Mouse (Mus musculus): ENCODE measurements around the gene Doc2g. TPM values are rescaled to one million over a fixed set of nuclear protein-coding genes. Genes with fewer than 3 reads are reported as not detected.

Gene Doc2g
- polyA plus RNA-seq, 1 experiment = 1.1 TPM

DNA sequence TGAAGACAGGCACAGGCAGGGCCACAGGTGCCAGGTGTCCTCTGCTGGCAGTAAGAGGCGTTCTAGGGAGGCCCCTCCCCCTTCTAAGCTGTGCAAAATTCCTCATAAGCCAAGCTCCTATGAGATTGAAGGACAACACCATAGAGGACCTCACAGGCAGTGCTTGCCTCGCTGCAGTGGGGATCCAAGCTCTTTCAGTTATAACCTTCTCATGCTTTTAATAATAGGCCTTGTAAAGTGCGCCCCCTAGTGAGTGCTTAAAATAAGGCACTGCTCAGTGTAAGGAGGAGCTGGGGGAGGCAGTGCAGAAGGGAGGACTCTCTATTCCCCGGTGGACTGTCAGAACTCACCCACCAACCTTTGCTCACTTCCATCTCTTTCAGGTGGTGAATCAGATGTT is 22.8 kb upstream of the Doc2g start:
- Histone ChIP-seq H3K4me3 (ENCODE audit: insufficient read depth, low read depth, low read length) (no peak overlapping the region), H3K4me1 (ENCODE audit: control insufficient read depth, insufficient read depth, insufficient read length, low read length) (peaks cover 4% of the 10 kb centered on the region; the same call in 1 of the 2 replicates), H3K27ac (replicated peaks; ENCODE audit: low read depth, low read length) (no peak overlapping the region)

DNA sequence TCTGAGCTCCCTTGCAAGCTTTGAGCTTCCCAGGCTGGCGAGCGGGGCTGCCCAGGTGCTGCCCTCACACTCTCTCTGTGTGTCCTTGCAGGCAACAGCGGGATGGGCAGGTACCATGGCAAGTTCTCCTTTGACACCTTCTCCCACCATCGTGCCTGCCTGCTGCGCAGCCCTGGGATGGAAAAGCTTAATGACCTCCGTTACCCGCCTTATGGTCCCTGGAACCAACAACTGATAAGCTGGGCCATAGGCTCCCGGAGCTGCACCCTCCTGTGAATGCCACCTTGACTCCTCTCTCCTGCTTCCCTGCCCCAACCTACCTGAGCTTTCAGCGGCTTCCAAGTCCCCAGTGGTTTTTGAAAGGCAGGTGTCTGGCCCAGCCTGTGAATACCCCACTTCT is 22.2 kb upstream of the Doc2g start:
- Histone ChIP-seq H3K4me3 (ENCODE audit: insufficient read depth, low read depth, low read length) (no peak overlapping the region), H3K27ac (replicated peaks; ENCODE audit: low read depth, low read length) (no peak overlapping the region), H3K4me1 (ENCODE audit: control insufficient read depth, insufficient read depth, insufficient read length, low read length) (peaks cover 10% of the 10 kb centered on the region; the same call in 1 of the 2 replicates)

DNA sequence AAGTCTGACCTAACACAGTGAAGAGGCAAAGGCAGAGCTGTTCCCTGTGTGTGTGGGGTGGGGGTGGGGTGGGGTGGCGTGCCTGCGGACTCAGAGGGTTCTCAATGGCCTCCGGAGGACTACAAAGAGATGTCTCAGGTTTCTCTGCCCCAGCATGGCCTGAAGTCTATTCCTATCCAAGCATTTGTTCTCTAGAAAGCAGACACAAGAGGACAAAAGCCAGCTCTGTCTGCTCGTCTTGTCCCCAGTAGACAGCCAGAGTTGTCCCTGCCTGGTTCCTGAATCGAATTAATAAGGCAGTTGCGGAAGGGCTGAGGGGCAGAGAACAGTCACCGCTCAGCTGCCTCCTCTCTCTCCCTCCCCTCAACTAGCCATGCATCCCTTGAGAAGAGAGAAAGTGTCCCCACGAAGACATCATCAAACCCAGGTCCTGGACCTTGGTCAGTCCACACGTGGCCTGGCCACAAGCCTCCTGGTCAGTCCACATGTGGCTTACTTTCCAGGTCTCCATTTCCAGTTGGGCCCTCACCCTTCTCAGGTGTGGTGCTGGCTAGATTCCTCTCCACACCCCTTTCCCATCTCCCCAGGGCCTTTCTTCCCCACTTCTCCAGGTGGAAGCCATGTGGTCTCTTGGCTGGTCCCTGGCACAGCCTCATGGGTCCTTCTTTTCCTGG is 19.4 kb upstream of the Doc2g start:
- no peak overlapping the region for H3K27ac ChIP-seq (replicated peaks; ENCODE audit: low read depth, low read length)
- peaks cover 20% of the 10 kb centered on the region for H3K4me1 ChIP-seq (ENCODE audit: control insufficient read depth, insufficient read depth, insufficient read length, low read length)

DNA sequence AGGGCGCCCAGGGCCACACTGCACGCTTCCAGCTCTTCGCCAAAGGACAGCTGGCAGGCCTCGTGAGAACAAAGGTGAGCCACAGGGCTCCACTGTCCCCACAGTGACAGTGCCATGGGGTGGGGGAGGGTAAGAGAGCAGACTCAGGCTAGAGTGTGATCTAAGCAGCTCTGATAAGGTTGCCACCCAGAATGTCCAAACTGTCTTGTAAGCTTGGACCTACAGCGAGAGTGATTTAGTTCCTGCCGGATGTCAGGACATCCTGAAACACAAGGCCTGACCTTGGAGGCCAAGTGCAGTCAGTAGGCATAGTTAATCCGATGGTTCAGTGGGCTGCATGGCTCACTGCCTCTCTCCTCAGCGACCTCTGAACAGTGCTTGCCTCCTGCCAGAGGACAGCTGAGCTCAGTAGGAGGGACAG is 17.8 kb upstream of the Doc2g start:
- Histone ChIP-seq H3K27ac (replicated peaks; ENCODE audit: low read depth, low read length) (peak overlapping the region; percentile 32), H3K4me3 (ENCODE audit: insufficient read depth, low read depth, low read length) (no peak overlapping the region), H3K4me1 (ENCODE audit: control insufficient read depth, insufficient read depth, insufficient read length, low read length) (peaks cover 20% of the 10 kb centered on the region)

More for the DNA sequence above, 19.4 kb upstream of the Doc2g start:
- H3K4me3 ChIP-seq (ENCODE audit: insufficient read depth, low read depth, low read length) = no peak overlapping the region

DNA sequence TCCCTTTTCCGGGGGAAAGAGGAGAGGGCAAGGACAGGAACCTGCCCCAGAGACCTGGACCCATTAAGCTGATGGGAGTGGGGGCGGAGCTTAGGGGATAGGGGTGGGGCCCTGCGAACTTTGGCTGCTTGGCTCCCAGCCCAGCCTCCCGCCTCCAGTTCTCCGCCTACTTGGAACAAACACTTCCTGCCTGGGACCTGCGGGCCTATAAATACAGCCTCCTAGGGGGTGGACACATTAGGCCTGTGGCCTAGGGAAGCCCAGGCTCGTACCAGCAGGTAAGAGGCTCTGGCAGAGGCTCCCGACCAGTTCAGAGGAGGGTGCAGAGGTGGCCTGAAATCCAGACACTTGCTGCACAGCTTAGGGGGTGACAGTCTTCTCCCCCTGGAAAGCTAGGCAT is 16.8 kb upstream of the Doc2g start, which contains the start of gene Acy3:
Gene Acy3 (plus strand): TSS at position 237 of the 400 bp plus-strand sequence.
- peak within 1 kb of the TSS; percentile 45 for H3K4me3 ChIP-seq (ENCODE audit: insufficient read depth, low read depth, low read length)
- peaks cover 20% of the 10 kb centered on the region for H3K4me1 ChIP-seq (ENCODE audit: control insufficient read depth, insufficient read depth, insufficient read length, low read length)
- peak within 1 kb of the TSS; percentile 83 for H3K27ac ChIP-seq (replicated peaks; ENCODE audit: low read depth, low read length)

DNA sequence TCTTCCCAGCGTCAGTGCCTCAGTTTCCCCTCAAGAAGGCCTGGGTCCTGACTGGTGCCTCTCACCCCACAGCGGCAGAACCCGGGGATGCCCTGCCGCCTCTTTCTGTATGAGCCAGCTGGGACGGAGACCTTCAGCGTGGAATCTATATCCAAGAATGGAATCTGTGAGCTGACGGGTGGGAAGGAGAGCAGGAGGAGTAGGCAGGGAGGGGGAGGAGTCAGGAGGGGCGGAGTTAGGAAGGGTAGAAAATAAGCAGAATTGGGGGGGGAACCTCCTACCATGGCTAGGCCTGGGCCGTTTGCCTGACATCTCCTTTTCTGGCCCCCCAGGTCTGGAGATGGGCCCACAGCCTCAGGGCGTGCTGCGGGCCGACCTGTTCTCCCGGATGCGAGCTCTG is 15.0 kb upstream of the Doc2g start:
- Histone ChIP-seq H3K4me1 (ENCODE audit: control insufficient read depth, insufficient read depth, insufficient read length, low read length) (peaks cover 20% of the 10 kb centered on the region), H3K27ac (replicated peaks; ENCODE audit: low read depth, low read length) (no peak overlapping the region), H3K4me3 (ENCODE audit: insufficient read depth, low read depth, low read length) (no peak overlapping the region)

DNA sequence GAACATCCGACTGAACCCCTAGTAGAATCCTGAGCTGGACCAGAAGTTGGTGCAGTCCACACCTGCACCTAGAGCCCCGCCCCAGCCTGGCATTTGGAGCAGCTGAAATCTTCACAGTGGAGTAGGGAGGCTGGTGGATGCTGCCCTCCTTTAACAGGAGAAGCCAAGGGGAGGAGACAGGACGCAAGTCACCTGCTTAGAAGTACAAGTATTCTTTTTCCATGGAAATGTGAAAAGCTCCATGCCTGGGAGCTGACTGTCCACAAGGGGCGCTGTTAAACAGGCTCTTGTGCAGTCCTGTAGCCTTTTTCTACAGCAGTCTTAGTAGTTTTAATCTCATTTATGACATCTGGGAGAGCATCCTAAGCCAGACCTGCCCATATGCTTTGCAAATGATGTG is 14.4 kb upstream of the Doc2g start:
- no peak overlapping the region for H3K4me3 ChIP-seq (ENCODE audit: insufficient read depth, low read depth, low read length)
- H3K4me1 ChIP-seq (ENCODE audit: control insufficient read depth, insufficient read depth, insufficient read length, low read length) = peaks cover 20% of the 10 kb centered on the region
- H3K27ac ChIP-seq (replicated peaks; ENCODE audit: low read depth, low read length) = no peak overlapping the region

DNA sequence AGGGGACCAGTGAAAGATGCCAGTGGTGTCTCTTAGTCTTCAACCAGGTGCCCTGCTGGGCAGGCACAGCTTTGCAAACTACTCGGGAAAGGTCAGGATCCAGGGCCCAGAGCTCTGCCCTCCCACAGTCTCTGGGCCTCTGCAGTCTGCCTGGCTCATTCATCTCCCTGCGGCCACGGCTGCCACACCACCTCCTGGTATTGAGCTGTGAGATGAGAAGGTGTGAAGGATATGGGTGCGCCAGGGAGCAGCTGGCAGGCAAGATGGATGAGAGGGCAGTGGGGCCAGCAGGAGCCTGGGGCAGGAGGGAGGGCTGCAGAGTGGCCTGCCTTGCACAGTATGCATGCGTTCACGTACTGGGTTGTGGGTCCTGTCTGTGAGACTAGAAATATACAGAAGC is 12.3 kb upstream of the Doc2g start:
- no peak overlapping the region for H3K4me3 ChIP-seq (ENCODE audit: insufficient read depth, low read depth, low read length)
- peaks cover 12% of the 10 kb centered on the region for H3K4me1 ChIP-seq (ENCODE audit: control insufficient read depth, insufficient read depth, insufficient read length, low read length)
- H3K27ac ChIP-seq (replicated peaks; ENCODE audit: low read depth, low read length) = no peak overlapping the region

DNA sequence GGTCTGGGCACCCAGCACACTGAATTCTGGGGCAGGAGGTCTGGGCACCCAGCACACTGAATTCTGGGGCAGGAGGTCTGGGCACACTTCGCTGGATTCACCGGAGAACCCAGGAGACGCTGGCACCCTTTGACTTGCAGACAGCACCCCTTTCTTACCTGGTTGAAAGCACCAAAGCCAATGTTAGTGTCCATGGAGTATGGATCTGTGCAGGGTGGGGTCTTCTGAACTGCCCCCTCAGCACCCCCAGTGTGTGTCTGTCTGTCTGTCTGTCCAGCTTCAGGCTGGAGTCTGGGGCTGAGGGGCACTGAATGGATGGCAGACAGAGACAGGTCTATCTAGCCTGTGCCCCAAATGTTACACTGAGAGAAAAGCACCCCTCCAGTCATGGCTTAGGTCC is 11.6 kb upstream of the Doc2g start:
- Histone ChIP-seq H3K4me1 (ENCODE audit: control insufficient read depth, insufficient read depth, insufficient read length, low read length) (peaks cover 8% of the 10 kb centered on the region), H3K27ac (replicated peaks; ENCODE audit: low read depth, low read length) (no peak overlapping the region), H3K4me3 (ENCODE audit: insufficient read depth, low read depth, low read length) (no peak overlapping the region)

DNA sequence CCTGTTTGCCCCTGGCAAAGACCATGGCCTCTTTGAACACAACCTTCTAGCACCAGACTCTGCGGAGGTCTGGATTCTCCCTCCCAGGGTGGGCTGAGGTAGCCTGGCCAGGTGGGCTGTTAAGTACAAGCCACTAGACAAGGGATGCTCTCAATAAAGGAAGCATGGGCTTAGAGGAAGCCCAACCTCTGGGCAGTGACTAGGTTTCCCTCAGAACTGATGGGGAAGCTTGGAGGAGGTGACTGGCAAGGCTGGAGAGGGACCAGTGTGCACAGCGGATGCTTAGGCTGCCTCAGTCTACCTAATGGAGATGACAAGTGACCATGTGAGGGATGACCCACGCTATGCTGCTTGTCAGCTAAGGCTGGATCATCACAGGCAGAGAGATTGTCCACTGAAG is 11.1 kb upstream of the Doc2g start:
- H3K27ac ChIP-seq (replicated peaks; ENCODE audit: low read depth, low read length) = no peak overlapping the region
- H3K4me3 ChIP-seq (ENCODE audit: insufficient read depth, low read depth, low read length) = no peak overlapping the region
- peaks cover 4% of the 10 kb centered on the region for H3K4me1 ChIP-seq (ENCODE audit: control insufficient read depth, insufficient read depth, insufficient read length, low read length)

DNA sequence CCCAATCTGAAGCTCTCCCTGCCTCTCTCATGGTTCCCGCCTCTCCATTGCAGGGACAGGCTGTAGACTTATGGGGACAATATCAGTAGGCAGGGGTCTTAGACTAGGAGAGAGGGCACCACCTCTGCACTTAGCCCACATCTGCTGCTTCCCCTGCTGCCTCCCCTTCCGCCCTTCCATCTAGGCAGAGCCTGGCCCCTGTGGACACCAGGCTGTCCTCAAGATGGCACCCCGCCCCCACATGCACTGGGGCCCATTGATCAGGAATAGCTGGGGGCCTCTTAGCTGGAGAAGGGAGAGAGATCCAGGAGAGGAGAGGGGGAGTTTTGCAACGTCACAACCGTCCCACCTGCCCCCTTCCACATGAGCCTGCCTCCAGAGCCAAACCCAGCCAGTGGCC is 10.7 kb upstream of the Doc2g start, which contains the start of gene Tbx10:
Gene Tbx10 (plus strand): TSS at position 337 of the 400 bp plus-strand sequence.
- H3K4me3 ChIP-seq (ENCODE audit: insufficient read depth, low read depth, low read length) = no peak within 1 kb of the TSS
- no peaks in the 10 kb centered on the region for H3K4me1 ChIP-seq (ENCODE audit: control insufficient read depth, insufficient read depth, insufficient read length, low read length)
- H3K27ac ChIP-seq (replicated peaks; ENCODE audit: low read depth, low read length) = no peak within 1 kb of the TSS

DNA sequence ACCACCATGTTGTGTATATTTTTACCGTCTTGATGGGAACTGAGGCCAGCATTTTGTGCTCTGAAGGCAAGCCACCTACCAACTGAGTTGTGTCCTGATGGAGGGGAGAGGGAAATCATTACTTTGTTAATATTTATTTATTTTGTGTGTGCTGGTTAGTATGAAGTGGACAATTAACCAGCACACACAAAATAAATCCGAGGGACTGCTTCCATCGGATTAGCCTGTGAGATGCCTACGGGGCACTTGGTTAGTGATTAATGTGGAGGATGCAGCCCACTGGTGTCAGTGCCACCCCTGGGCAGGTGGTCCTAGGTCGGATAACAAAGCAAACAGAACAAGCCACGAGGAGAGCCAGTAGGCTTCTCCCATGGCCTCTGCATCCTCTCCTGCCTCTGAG is 8.2 kb upstream of the Doc2g start:
- no peak overlapping the region for H3K27ac ChIP-seq (replicated peaks; ENCODE audit: low read depth, low read length)
- no peak overlapping the region for H3K4me3 ChIP-seq (ENCODE audit: insufficient read depth, low read depth, low read length)
- no peaks in the 10 kb centered on the region for H3K4me1 ChIP-seq (ENCODE audit: control insufficient read depth, insufficient read depth, insufficient read length, low read length)

DNA sequence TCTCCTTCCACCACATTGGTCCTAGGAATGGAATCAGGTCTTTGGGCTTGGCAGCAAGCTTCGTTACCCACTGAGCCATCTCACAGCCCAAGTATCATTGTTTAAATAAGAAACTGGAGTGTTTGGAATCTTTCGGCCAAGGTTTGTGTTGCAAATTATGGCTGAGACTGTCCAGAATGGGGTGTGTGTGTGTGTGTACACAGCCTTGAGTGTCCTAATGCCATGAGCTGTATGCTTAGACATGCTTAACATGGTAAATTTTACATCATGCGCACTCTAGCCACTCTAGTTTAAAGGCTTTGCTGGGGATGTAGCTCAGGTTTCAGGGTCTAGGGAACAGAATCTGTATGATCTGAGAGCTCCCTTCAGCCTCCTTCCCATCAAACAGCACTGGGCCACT is 7.6 kb upstream of the Doc2g start:
- Histone ChIP-seq H3K27ac (replicated peaks; ENCODE audit: low read depth, low read length) (no peak overlapping the region), H3K4me1 (ENCODE audit: control insufficient read depth, insufficient read depth, insufficient read length, low read length) (no peaks in the 10 kb centered on the region), H3K4me3 (ENCODE audit: insufficient read depth, low read depth, low read length) (no peak overlapping the region)

DNA sequence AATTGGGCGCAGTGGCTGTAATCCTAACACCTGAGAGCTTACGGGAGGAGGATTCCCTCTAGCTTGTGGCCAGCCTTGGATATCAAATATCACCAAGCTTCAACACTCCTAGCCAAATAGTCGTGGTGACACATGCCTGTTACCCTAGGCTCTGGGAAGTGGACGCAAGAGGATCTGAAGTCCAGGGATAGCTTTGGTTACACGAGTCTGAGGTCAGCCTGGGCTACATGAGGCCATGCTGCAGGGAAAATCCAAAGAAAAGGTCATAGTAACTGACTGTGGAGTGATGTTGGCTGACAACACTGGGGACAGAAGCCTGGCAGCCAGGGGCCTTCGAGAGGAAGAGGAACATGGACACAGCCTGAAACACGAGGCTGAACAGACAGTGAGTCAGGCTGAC is 7.0 kb upstream of the Doc2g start:
- H3K4me3 ChIP-seq (ENCODE audit: insufficient read depth, low read depth, low read length) = no peak overlapping the region
- H3K4me1 ChIP-seq (ENCODE audit: control insufficient read depth, insufficient read depth, insufficient read length, low read length) = peaks cover 3% of the 10 kb centered on the region
- H3K27ac ChIP-seq (replicated peaks; ENCODE audit: low read depth, low read length) = no peak overlapping the region

DNA sequence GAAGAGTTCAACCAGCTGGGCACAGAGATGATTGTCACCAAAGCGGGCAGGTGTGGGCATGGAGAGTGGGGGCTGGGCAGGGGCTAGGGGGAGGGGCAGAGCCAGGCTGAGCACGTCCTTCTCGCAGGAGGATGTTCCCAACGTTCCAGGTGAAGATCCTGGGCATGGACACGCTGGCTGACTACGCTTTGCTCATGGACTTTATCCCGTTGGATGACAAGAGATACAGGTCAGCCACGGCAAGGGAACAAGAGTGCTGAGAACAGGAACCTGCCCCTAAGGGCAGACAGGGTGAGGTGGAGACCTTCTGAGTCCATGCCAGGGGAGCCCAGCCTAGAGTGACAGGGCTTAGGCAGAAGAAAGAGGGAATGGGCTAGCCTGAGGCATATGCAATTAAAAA is 6.4 kb upstream of the Doc2g start:
- Histone ChIP-seq H3K4me1 (ENCODE audit: control insufficient read depth, insufficient read depth, insufficient read length, low read length) (peaks cover 5% of the 10 kb centered on the region), H3K4me3 (ENCODE audit: insufficient read depth, low read depth, low read length) (no peak overlapping the region), H3K27ac (replicated peaks; ENCODE audit: low read depth, low read length) (no peak overlapping the region)

DNA sequence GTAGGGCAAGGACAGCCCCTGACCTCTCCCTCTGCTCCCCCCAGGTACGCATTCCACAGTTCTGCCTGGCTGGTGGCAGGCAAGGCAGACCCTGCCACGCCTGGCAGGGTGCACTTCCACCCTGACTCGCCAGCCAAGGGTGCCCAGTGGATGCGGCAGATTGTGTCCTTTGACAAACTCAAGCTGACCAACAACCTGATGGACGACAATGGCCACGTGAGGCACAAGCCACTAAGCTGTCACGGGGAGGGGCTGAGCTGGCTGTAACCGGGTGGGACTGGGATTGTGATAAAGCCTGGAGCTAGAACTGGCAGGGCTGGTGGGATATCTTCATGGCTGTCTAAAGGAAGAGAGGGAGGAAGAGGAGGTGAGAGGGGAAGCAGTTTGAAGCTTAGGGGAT is 5.9 kb upstream of the Doc2g start:
- Histone ChIP-seq H3K4me1 (ENCODE audit: control insufficient read depth, insufficient read depth, insufficient read length, low read length) (peaks cover 5% of the 10 kb centered on the region), H3K27ac (replicated peaks; ENCODE audit: low read depth, low read length) (no peak overlapping the region), H3K4me3 (ENCODE audit: insufficient read depth, low read depth, low read length) (no peak overlapping the region)

Measured in brown adipose tissue, adult 24 weeks (tissue).